Mouse (Mus musculus) ES-Bruce4 (cell line): ENCODE data around the gene Nxnl2.

Source experiments
- CTCF ChIP-seq: IDR thresholded peaks from one replicate; pipeline ENCODE4 v1.8.1; 2011; ENCODE audit warnings: low read depth, low read length
- EP300 ChIP-seq: IDR thresholded peaks from 2 replicates; pipeline ENCODE4 v1.6.1; 2011; ENCODE audit warnings: low read depth, low read length; ENCODE audit not compliant: insufficient read depth
- POLR2A ChIP-seq: IDR thresholded peaks from one replicate; pipeline ENCODE4 v1.8.1; 2011; ENCODE audit warnings: low read length; ENCODE audit not compliant: insufficient read depth

- TF ChIP-seq CTCF (no peak), POLR2A (no peak), EP300 (no peak)
Measured at GRCm38 (mm10) chr13:51220897-51221296, 50.1 kb downstream of the Nxnl2 start.
